Mouse (Mus musculus): ENCODE data around the gene Kif18a. TPM values are rescaled to one million over a fixed set of nuclear protein-coding genes. Genes with fewer than 3 reads are reported as not detected.

Gene Kif18a
- polyA plus RNA-seq, 1 experiment from 2014 or later, result 47.9 TPM

DNA sequence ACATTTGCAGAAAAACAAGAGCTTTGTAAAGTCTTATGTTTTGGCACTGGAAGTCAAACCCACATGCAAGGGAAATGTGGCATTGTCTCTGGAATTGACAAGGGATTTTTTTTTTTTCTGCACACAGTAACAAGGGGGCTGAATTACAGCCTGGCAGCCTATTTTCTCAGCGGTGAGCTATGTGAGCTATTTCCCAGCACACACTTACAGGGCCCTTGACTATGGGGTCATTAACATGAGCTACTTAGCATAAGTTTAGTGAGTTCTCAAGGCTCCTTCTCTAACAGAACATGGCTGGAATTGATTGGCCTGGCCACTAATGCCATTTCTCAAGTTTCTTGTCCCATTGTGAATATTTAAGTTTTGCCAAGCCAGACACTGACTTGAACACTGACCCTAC is 109.4 kb downstream of the Kif18a start:
- Histone ChIP-seq H3K27ac (ENCODE audit: low read depth, low read length) (no peak overlapping the region), H3K9ac (ENCODE audit: low read length) (no peak overlapping the region), H3K36me3 (ENCODE audit: control insufficient read depth, insufficient read depth, low read length) (no peaks in the 10 kb centered on the region), H3K4me1 (ENCODE audit: control insufficient read depth, insufficient read depth, low read length) (no peaks in the 10 kb centered on the region), H3K4me2 (no peak overlapping the region), H3K9me3 (ENCODE audit: control insufficient read depth, low read length) (no peaks in the 10 kb centered on the region), H3K27me3 (ENCODE audit: control insufficient read depth, insufficient read depth, low read length) (no peaks in the 10 kb centered on the region), H3K4me3 (ENCODE audit: low read depth, low read length) (no peak overlapping the region)
- 57% methylated on average over 1 of the region's 1 CpGs for WGBS
- DNase-seq (ENCODE audit: low spot score, missing footprints) (no peak), ATAC-seq (ENCODE audit: low FRiP score) (peak; percentile 55; the same call in 1 of the 2 replicates)

Other genes starting within 250 kb of the Kif18a start
- gene Mettl15, start within 50 bp of the Kif18a start, polyA plus RNA-seq (2014; fragmentation: Nextera tagmentation; extraction: Ambion mirVana), result 12.3 and 15.5 TPM in 2 replicates